Mouse (Mus musculus) right cerebral cortex, postnatal 36 days (tissue): ENCODE measurements around the gene Ptgdr2.

ENCODE experiments used
- DNase-seq, 2 experiments: peaks; one replicate each; pipeline ENCODE4 v3.0.0; 2022; ENCODE audit warnings: low spot score in 2 of 2, mixed read lengths in 1 of 2

Ptgdr2 gene

DNA sequence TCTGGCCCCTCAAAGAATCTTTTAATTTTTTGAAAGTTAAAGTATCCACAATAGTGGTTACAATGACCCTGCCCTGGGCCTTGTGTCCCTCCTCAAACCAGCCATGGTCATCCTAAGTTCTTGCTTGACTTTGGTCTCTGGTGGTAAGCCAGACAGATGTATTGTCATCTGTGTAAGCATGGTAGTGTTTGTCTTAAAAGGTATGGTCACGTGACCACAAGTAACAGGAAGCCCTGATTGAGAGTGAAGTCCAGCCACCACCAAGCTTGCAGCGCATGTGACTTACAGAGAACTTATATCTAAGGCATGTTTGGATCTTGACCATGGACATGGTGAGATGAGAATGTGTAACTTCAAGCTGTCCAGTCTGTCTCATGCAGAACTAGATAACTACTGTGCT is 38.2 kb downstream of the Ptgdr2 start:
- no peak for DNase-seq

DNA sequence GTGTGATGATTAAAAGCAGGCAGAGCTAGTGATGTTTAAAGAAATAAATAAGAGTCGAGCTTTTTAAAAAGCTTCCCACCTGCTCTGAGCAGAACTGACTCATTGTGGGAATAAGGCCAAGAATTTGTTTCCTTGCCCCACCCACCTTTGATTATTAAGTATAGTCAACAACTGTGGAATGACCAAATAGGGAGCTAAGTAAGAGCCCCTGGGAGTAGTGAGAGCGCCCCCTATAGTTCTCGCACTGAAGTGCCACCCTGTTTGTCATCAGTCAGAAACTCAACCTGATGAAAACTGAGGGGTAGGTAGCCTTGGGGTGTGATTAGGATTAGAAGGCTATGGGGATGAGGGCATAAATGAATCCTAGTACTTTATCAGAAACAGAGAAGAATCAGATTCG is 39.4 kb downstream of the Ptgdr2 start:
- DNase-seq, result no peak

DNA sequence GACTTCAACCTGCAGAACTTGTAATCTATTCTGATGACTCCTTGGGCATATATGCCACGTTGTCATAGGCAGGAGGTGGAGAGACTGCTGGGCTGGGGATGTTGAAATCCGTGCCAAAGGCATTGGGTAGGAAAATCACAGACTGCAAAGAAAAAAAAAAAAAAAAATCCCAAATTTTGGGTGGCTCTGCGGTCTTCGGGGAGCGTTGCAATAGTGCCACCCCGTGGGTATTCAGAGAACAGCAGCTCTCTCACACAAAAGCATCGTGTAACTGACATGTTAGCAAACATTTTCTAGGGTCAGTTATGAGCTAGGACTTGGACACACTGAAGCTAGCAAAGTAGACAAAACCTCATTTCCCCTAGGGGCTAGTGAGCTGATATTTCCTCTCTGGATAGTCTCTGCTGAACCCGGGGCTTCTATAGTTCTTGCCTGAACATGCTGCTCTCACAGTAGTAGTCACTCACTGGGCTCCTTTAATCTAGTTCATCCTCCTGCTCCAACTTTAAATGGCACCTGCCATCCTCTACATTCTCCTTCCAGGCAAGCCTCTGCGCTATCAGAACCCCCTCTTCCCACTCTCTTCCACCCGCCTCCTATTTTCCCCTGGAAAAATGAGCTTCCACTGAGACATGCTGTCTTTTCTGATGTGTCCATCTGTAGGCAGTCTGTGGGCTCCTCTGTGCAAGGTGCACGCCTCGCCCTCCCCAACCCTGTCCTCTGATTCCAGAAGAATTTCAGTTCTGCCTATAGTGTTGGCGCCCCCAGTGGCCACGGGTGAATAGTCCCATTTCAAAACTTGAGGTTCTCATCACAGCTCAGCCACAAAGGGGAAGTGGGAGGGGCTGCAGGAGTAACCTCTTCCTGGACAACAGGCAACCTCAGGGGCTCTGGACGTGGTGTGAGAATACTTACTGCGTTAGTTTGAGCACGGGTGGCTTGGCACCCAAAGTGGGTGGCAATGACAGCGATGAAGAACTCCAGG is 42.5 kb downstream of the Ptgdr2 start:
- peak; percentile 54 to 58 for DNase-seq

DNA sequence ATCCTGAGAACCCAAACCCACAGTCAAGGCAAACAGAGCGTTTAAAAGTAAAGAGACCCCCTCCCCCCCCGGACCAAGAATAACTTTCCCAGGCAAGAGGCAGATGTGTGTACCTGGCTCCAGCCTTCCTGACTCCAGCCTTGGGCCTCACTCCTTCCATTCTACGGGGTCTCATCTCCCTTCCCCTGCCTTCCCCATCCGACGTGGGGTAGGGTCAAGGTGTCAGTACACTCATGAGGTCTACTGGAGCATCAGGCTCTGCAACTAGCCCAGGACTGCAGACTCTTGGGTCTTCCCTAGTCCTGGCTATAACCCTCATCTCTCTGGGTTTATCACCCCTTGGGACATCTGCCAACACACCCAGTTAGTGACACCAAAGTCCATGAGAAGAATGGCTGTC is 43.2 kb downstream of the Ptgdr2 start:
- no peak for DNase-seq

DNA sequence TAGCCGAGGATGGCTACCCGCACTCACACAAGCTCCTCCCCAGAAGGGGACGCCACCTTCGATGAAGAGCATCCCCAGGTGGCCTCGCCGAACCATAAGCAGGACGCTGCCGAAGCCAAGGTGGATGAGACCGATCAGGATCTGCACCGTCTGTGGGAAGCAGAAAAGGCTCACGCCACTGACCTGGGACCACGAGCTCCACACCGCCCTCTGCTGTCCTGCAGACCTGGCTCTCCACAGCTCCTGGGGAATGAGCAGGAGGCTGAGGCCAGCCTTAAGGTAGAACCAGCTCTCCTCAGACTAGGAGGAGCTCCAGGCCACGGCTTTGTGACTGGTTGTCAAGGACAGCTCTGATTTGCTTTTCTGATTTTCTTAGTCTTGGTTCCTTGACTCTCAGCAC is 46.2 kb downstream of the Ptgdr2 start:
- DNase-seq, result no peak

DNA sequence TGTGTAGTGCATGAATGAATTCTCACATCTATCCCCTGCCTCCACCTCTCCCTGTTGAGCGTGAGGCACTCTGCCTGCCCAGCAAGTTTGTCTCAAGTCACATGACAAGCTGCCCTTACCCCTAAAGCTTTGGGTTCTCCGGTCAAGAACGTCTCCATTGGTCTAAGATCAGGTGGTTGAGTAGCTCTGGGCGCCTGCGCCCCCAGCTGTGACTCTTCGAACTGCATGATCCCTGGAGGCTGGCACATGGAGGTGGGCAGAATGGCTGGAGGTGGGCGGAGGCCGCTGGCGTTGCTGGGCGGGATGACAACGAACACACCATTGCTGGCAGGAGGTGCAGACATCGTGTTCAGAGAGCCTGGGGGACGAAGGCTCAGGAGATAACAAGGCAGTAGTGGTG is 47.6 kb downstream of the Ptgdr2 start:
- no peak for DNase-seq

DNA sequence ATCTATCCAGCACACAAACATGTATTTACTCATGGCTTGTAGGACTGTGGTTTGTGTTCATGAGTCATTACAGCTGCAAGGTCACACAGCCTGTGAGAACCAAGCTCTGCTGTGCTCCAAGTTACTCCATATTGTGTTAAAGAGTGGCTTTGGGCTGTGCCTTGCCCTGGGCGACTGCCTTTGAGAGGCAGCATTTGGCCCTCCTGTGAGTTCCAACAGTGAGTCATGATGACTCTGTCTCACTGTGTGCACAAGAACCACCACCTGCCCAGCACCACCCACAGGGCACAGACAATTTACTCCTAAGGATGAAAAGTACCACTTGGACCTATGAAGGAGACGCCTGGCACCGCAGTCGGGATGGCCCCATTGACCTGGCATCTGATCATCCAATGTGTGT is 48.9 kb downstream of the Ptgdr2 start:
- DNase-seq, result no peak

DNA sequence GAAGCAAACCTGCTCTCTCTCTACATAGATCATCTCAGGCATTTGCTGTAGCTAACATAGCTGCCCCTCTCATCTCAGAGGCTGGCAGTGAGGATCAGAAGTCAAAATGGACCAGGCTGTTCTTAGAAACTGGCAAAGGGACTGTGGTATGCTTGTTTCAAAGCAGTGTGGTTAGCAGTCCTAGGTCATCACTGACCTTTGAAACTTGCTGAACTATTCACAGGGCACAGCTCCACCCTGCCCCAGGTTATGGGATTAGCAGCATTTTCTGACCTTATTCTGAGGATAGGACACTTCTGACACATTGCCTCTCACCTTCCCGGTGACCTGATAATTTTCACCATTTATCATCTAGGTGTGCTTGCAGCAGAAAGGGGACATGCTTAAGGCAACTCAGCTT is 51.6 kb downstream of the Ptgdr2 start:
- DNase-seq, result no peak

DNA sequence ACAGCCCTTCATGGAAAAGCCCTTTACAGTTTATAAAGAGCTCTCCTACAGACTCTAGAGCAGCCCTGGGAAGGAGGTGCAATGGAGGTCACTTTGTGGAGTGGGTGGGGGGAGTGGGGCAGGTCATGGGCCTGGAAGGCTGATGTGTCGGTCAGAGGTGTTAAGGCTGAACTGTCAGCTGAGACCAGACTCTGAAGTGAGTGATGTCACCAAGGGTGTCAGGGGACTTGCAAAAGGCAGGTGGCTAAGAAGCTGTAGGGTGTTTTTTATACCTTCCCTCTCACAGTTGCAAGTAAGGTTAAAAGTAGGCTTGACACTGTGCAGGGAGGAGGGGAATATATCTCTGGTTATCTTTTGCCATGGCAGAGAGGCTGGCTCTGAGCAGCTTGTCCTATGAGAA is 53.8 kb downstream of the Ptgdr2 start:
- DNase-seq, result no peak

DNA sequence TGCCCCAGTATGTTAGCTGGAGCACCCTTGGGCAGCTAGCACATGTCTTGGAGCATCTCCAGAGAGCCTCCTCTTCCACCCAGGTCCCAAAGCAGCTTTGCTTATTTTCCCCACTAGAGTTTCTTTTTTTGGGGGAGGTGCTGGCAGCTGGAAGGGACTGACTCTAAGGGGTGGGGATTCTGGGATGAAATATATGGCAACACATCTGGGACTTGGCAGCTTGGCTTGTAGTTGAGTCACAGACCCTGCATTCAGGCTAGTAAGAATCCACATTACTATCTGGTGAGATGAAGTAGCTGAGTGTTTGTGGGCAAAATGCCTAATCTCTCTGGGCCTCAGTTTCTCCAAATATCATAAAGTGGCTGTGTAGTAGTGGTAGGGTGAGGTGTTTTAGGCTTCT is 55.0 kb downstream of the Ptgdr2 start:
- DNase-seq, result no peak
